Mouse (Mus musculus): Measurements from ENCODE around the gene Soga1. TPM values are rescaled to one million over a fixed set of nuclear protein-coding genes. Genes with fewer than 3 reads are reported as not detected.
A peak's percentile ranks its signal among the peaks of the same experiment; 100 is the strongest.

The Soga1 gene
- total RNA-seq, 2 experiments from 2014 or later: 19.8 to 24.6 TPM

DNA sequence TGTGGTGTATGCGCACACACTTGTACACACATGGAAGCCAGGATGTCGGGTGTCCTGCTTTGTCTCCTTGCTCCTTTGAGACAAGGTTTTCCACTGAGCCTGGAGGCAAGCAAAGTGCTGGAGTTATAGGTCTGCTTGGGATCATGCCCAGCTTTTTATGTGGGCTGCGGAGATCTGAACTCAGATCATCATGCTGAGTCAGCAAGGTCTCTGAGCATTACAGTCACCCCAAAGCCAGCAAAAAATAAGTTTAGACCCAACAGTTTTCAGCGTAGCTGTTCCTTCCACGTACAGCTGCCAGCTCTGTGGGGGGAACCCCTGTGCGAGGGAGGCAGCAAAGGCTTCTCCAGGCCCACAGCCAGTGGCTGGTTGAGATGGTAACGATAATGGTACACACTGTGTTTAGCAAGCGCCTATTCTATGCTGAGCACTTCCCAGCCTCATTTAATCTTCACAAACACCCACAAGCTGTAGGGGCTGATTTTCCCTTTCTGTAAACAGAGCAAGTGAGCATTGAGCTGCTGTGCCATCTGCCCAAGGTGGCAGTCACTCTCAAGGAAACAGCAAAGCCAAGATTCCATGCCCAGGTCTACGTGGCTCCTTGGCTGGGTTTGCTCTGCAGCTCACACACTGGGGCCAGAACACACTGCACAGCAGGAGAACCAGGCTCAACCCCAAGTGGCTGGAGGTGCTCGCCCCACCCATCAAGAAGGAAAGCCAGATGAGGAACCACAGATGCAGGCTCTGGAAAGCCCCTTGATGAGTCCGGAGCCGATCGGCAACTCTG is 30.5 kb downstream of the Soga1 start:
- intact Hi-C loops (cut with DNase I): loop anchor here (1.0 to 5.0 kb wide), 2 partner anchors 44 to 53 kb away; no protein-coding TSS in a partner anchor
- DNase-seq (ENCODE audit: low spot score in 2 of 2): peak; percentile 81 to 95

DNA sequence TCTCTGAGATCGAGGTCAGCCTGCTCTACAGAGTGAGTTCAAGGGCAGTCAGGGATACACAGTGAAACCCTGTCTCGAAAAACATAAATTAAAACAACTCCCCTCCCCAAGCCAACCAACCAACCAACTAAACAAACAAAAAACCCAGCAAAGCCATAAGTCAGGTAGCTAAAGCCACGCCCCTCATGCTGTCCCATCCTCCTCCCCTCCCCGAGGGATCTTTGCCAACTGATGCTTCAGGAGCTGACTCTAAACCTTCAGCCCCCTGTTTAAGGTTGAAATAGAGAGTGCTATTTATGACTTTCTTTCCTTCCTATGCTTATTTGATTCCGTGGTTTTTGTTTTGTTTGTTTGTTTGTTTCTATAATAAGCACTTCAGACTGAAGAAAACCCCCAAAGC is 32.1 kb downstream of the Soga1 start:
- no peak for DNase-seq (ENCODE audit: low spot score in 2 of 2)
- intact Hi-C loops (cut with DNase I): loop anchor here (5.0 kb wide), 1 partner anchor 45 kb away; no protein-coding TSS in a partner anchor

- no peak for DNase-seq (ENCODE audit: low spot score in 2 of 2)
These were observed 33.1 kb downstream of the Soga1 start for GRCm38 (mm10) chr2:157045932-157046331.

DNA sequence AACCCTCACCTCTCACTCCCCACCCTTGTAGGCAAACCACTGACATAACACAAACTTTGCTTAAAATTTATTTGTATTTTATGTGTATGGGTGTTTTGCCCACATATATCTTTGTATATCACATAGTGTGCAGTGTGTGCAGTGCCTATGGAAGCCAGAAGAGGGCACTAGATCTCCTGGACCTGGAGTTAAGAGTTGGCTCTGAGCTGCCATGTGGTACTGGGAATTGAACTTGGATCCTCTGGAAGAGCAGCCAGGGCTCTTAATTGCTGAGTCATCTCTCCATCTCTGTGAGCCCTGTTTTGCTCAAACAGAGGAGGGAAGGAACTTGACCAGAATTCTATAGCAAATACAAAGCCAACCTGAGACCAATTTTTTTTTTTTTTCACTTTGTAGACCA is 35.1 kb downstream of the Soga1 start:
- DNase-seq (ENCODE audit: low spot score in 2 of 2): no peak
- intact Hi-C loops (cut with DNase I): loop anchor here (5.0 kb wide), 1 partner anchor 33 kb away; the partner anchor contains the start of gene Soga1

More at GRCm38 (mm10) chr2:157045932-157046331, 33.1 kb downstream of the Soga1 start:
- intact Hi-C loops (cut with DNase I): loop anchor here (5.0 kb wide), 1 partner anchor 46 kb away; no protein-coding TSS in a partner anchor

DNA sequence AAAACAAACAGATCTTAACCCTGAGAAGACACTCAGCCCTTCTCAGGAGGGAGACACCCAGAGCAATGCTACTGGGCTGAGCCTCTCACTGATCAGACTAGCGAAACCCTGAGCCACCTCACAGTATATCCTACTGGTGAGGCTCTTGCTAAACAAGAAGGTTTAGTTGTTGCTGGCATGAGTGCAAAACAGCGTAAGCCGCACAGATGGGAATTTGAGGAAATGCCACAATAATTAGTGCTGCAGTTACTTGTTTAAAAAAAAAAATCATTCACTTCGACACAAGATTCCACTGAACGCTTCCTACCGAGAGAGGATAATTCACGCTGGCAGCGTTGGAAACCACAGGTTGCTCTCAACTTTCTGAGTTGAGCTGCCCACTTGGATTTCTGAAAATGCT is 35.5 kb downstream of the Soga1 start:
- intact Hi-C loops (cut with DNase I): loop anchor here (5.0 kb wide), 1 partner anchor 34 kb away; the partner anchor contains the start of gene Soga1
- peak in 1 of 2 experiments; percentile 39 for DNase-seq (ENCODE audit: low spot score in 2 of 2)

DNA sequence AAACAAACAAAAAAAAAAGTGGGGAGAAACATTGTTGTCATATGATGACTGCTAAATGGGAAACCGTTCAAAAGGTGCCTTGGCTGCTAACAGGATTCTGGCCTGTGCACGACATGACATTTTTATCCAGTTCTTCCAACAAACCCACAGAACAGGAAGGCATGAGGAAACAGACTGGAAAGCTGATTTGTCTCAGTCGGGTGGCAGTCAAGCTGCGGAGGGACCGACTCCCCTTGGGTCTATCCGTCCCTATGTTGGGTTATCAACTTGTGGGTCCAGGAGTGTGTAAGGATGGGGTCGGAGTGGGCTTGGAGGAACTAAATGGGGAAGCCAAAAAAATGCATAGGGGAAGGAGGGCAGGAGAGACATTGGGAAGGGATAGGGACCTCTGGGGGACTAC is 37.6 kb downstream of the Soga1 start:
- DNase-seq (ENCODE audit: low spot score in 2 of 2): no peak
- intact Hi-C loops (cut with DNase I): loop anchor here (5.0 kb wide), 1 partner anchor 36 kb away; the partner anchor contains the start of gene Soga1

DNA sequence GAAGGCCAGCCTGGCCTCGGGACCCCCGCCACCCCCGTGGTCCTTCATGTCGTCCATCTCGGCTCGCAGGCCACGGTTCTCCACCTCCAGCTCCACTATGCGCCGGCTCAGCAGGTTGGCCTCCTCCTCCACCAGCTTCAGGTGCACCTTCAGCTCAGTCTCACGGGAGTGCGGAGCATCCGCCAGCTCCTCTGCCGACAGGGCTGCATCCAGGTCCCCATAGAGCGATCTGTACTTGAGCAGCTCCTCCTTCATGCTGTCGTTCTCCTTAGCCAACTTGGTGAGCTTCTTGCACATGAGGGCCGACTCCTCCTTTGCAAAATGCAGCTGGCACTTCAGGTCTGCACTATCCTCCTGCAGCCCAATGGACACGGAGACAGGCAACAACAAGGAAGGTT is 38.4 kb downstream of the Soga1 start:
- no peak for DNase-seq (ENCODE audit: low spot score in 2 of 2)
- intact Hi-C loops (cut with DNase I): loop anchor here (5.0 kb wide), 1 partner anchor 37 kb away; the partner anchor contains the start of gene Soga1

DNA sequence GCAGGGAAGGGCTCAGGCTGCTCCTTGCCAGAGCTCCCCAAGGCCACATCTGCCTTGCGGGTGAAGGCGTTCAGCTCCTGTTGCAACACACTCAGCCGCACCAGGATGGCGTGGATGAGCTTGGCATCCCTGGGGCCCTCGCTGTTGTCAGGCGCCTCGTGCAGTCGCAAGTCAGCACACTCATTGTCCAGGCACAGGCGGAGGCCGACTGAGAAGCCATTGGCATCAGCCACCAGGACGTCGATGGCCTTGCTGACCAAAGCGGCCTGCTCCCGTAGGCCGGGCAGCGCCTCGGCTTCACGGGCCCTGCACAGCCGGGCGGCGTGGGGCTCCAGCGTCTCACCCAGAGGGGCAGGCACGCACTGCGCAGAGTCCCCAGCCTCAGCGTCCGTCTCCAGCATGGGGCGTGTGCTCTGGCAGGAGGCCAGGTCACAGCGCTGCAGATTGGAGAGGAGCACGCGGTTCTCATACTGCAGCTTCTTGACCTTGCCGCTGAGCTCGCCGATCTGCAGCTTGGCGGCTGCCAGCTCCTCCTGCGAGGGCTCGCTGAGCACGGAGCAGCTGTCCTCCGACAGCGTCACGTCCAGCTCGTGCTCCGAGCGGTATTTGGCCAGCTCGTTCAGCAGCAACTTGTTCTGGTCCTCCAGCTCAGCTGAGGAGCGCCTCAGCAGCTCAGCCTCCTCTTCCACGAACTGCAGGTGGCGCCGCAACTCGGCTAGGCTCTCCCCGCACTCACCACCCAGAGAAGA is 39.0 kb downstream of the Soga1 start:
- intact Hi-C loops (cut with DNase I): loop anchor here (5.0 kb wide), 1 partner anchor 37 kb away; the partner anchor contains the start of gene Soga1
- no peak for DNase-seq (ENCODE audit: low spot score in 2 of 2)

DNA sequence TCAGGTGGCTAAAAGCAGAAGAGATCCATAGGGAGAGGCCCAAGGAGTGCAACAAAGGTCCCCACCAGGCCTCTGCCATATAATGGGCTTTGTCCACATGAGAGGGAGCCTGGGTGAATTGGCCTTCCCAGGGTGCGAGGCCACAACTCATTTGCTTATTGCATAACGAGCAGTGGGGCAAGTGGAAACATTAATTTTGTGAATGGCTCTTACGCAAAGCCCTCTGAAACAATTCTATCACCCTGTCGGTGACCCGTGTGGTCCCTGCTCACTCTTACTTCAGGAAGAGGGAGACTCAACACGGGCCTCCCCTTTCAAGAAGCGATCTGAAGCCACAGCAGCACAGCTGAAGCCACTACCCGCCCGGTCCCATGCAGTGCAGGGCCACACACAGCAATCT is 41.8 kb downstream of the Soga1 start:
- intact Hi-C loops (cut with DNase I): no loop called here
- DNase-seq (ENCODE audit: low spot score in 2 of 2): no peak

- no peak for DNase-seq (ENCODE audit: low spot score in 2 of 2)
- intact Hi-C loops (cut with DNase I): no loop called here
These were observed 42.7 kb downstream of the Soga1 start for GRCm38 (mm10) chr2:157036400-157036799.

DNA sequence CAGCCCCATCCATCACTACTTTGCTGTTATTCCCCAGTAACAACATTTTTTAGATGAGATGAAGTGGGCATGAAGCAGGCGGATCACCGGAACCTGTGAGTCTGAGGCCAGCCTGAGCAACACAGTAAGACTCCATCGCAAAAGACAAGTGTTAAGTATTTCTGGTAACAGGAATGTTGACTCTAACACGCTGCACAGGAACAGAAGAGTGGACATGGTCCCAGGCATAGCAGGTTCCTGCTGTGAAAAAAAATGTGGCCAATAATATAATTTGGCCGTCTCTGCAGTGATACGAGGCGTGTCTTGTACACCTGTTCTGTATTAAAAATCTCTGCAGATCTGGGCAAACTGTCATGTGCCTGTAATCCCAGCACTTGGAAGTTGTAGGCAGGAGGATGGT is 43.7 kb downstream of the Soga1 start:
- no peak for DNase-seq (ENCODE audit: low spot score in 2 of 2)
- intact Hi-C loops (cut with DNase I): no loop called here

- intact Hi-C loops (cut with DNase I): no loop called here
- DNase-seq (ENCODE audit: low spot score in 2 of 2): peak; percentile 81
These were observed 48.2 kb downstream of the Soga1 start for GRCm38 (mm10) chr2:157030804-157031203.

DNA sequence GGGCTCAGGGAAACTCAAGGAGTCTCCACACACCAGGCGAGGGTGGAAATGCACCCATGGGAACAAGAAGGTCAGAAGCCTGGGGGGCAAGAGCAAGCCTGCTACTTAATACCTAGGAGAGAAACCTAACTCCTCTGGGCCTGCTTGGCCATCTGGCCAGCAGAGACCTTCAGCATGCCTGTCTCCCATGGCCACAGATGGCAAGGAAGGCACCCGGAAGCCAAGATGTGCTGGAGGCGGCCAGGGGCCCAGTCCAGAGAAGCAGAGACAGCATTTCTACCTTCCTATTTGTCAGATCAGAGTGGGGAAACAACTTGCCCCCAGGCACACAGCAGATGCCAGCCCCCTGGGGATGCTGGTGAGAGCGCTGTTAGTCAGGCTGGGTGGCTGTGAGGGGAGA is 50.8 kb downstream of the Soga1 start:
- intact Hi-C loops (cut with DNase I): no loop called here
- no peak for DNase-seq (ENCODE audit: low spot score in 2 of 2)

- DNase-seq (ENCODE audit: low spot score in 2 of 2): peak; percentile 28 to 69
- intact Hi-C loops (cut with DNase I): no loop called here
These were observed 51.7 kb downstream of the Soga1 start for GRCm38 (mm10) chr2:157027106-157028008.

- no peak for DNase-seq (ENCODE audit: low spot score in 2 of 2)
- intact Hi-C loops (cut with DNase I): no loop called here
These were observed 57.9 kb downstream of the Soga1 start for GRCm38 (mm10) chr2:157021156-157021555.

DNA sequence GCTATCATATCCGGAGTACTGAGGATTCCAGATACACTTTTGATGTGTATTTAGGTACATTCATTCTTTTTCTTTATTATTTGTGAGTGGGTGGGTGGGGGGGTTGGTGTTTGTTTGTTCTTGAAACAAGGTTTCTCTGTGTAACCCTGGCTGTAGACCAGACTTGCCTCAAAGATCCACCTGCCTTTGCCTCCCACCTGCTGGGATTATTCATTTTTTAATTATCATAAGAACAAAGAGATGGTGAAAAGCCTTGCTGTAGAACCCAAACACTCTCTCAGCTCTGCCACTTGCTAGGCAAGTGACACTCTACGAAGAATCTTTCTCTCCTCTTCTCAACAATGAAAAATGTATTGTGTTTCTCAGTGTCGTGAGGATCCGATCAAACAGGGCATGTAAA is 59.8 kb downstream of the Soga1 start:
- no peak for DNase-seq (ENCODE audit: low spot score in 2 of 2)
- intact Hi-C loops (cut with DNase I): no loop called here

DNA sequence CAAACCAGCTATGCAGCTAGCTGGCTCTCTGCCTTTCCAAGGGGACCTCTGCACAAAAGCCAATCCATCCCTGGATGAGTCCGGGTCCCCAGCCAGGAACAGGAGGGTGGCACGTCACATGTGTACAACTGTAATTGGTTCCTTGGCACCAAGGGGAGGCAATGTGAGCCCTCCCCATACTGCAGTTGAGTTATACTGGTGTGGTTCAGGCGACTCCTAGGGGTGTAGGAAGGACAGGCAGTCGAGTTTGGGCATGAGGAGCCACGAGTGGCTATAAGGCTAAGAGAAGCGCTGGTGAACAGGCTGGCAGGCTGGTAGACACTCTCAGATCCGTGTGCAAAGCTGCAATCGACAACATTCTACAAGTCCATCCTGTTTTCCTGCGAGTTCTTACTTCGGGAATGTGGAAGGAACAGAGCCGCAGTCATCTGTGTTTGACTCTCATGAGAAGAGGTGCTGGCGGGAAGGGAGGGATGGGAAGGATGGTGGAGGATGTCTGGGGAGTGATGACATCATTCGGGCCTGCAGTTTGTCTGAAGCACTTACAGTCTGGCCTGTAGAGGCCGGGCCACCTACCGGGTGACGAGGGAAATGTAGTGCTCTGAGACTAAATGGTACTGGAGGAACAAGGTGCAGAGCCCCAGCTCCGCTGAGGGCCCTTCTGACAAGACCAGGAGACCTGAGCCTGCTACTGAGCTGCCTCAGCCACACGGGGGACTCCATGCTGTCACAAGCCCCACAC is 62.4 kb downstream of the Soga1 start:
- intact Hi-C loops (cut with DNase I): no loop called here
- no peak for DNase-seq (ENCODE audit: low spot score in 2 of 2)

GRCm38 (mm10) chr2:157012341-157012740 is 66.7 kb downstream of the Soga1 start:
- intact Hi-C loops (cut with DNase I): no loop called here
- DNase-seq (ENCODE audit: low spot score in 2 of 2): no peak

Data from left cerebral cortex, postnatal 25 days (tissue).